Mouse (Mus musculus) heart, adult 2 months (tissue): ENCODE results near the gene Gfm1. TPM values are rescaled to one million over a fixed set of nuclear protein-coding genes. Genes with fewer than 3 reads are reported as not detected.

ENCODE experiments used
- DNase-seq, 2 experiments: peaks; one replicate each; pipeline ENCODE4 v3.0.0; 2021
- H3K27ac ChIP-seq: fragments of 200-600 bp; 2 replicates; pipeline ENCODE4 v1.8.1; 2022
- H3K27me3 ChIP-seq: fragments of 200-500 bp; 2 replicates; pipeline ENCODE4 v1.6.1; 2012; ENCODE audit warnings: mild to moderate bottlenecking, low read length, inconsistent platforms, mixed read lengths; ENCODE audit not compliant: control insufficient read depth, insufficient read depth
- H3K36me3 ChIP-seq: fragments of 200-500 bp; 2 replicates; pipeline ENCODE4 v1.6.1; 2012; ENCODE audit warnings: low read length, inconsistent platforms; ENCODE audit not compliant: control insufficient read depth, insufficient read depth
- H3K4me1 ChIP-seq: fragments of 200-500 bp; 2 replicates; pipeline ENCODE4 v1.6.1; 2011; ENCODE audit warnings: low read length; ENCODE audit not compliant: control insufficient read depth, insufficient read depth
- H3K4me3 ChIP-seq: fragments of 200-600 bp; 2 replicates; pipeline ENCODE4 v1.8.1; 2022
- H3K79me2 ChIP-seq: fragments of 200-500 bp; replicated peaks from 2 replicates; pipeline ENCODE4 v1.6.1; 2012; ENCODE audit warnings: mild to moderate bottlenecking, inconsistent platforms, low read length, moderate library complexity, mixed read lengths; ENCODE audit not compliant: control insufficient read depth, insufficient read depth
- H3K9ac ChIP-seq: fragments of 200-500 bp; 2 replicates; pipeline ENCODE4 v1.6.1; 2012; ENCODE audit warnings: low read depth, mild to moderate bottlenecking, control low read depth, inconsistent platforms, low read length, mixed read lengths
- CTCF ChIP-seq: fragments of 200-600 bp; IDR thresholded peaks from 2 replicates; pipeline ENCODE4 v1.8.1; 2022; ENCODE audit warnings: antibody characterized with exemption, mild to moderate bottlenecking, moderate library complexity
- EP300 ChIP-seq: fragments of 200-500 bp; IDR thresholded peaks from 2 replicates; pipeline ENCODE4 v1.6.1; 2011; ENCODE audit warnings: low read depth, low read length, control low read depth; ENCODE audit not compliant: insufficient read depth
- POLR2A ChIP-seq: fragments of 200-500 bp; IDR thresholded peaks from 2 replicates; pipeline ENCODE4 v1.6.1; 2011; ENCODE audit warnings: mild to moderate bottlenecking, low read depth, low read length, control low read depth; ENCODE audit not compliant: insufficient read depth
- WGBS: fragments of 180-500 bp; shearing (Covaris S2); methylation state at CpG from one replicate; pipeline ENCODE4 v1.1.7; 2018; 5-methylcytosine and 5-hydroxymethylcytosine counted together
- intact Hi-C: fragments of 180-260 bp; cut with DNase I; formaldehyde crosslinking; loops from one replicate; pipeline ENCODE4 v1.15.1; 2025
- long read RNA-seq: library from polyadenylated mRNA; stranded (forward); transcript quantifications from one replicate; pipeline ENCODE4 v2.0.0, GENCODE M21; 2021
- polyA plus RNA-seq: library from polyadenylated mRNA; depleted of rRNA; stranded (reverse); fragments of >200 nt; gene quantifications from 2 replicates; pipeline ENCODE4 v1.2.3, GENCODE M21; 2012; rRNA removed
- total RNA-seq, 2 experiments: library from RNA; stranded (reverse); gene quantifications; 2 replicates each; pipeline ENCODE4 v1.2.3; 2021

Gfm1 gene
- total RNA-seq = 100 to 1,000 TPM; 203 to 226 TPM
- polyA plus RNA-seq = 70.9 and 127 TPM in 2 replicates
- long read RNA-seq, full-length matches to known transcripts = 141 of 165 reads
- long read RNA-seq, partial matches to known transcripts = 7 of 165 reads
- long read RNA-seq, other reads (novel, unspliced or antisense) = 17 of 165 reads

- Histone ChIP-seq H3K79me2 (peaks cover 2% of the 10 kb centered on the region; the same call in 1 of the 2 replicates), H3K27me3 (no peaks in the 10 kb centered on the region), H3K27ac (peak within 1 kb of the TSS; percentile 77), H3K36me3 (no peaks in the 10 kb centered on the region), H3K9ac (peak within 1 kb of the TSS; percentile 90), H3K4me3 (peak within 1 kb of the TSS; percentile 78), H3K4me1 (peaks cover 2% of the 10 kb centered on the region; the same call in 1 of the 2 replicates)
- intact Hi-C loops = loop anchor here (2.0 to 10.0 kb wide), 3 partner anchors 58 to 445 kb away; partner anchors contain the start of genes Mlf1, Rsrc1 and Shox2
- peak; percentile 90 to 91 for DNase-seq
- WGBS = under 1% methylated on average over 24 of the region's 24 CpGs
- TF ChIP-seq POLR2A (peak; percentile 64), CTCF (peak; percentile 93), EP300 (peak; percentile 82)
These were observed at the start of gene Gfm1 for GRCm38 (mm10) chr3:67429999-67430380. Gene Gfm1, plus strand, starts transcription at chr3:67430096.

- Histone ChIP-seq H3K9ac (no peak overlapping the region), H3K27ac (no peak overlapping the region)
- 23% methylated on average over 8 of the region's 8 CpGs for WGBS
These were observed 428 bp upstream of the Gfm1 start for GRCm38 (mm10) chr3:67429338-67429998.

GRCm38 (mm10) chr3:67434011-67434410 lies 4.1 kb downstream of the Gfm1 start:
- Histone ChIP-seq H3K4me1 (peaks cover 2% of the 10 kb centered on the region; the same call in 1 of the 2 replicates), H3K36me3 (no peaks in the 10 kb centered on the region), H3K27ac (no peak overlapping the region), H3K9ac (no peak overlapping the region), H3K27me3 (no peaks in the 10 kb centered on the region), H3K79me2 (peaks cover 2% of the 10 kb centered on the region; the same call in 1 of the 2 replicates), H3K4me3 (no peak overlapping the region)
- 92% methylated on average over 6 of the region's 6 CpGs for WGBS
- TF ChIP-seq POLR2A = no peak
- no peak for TF ChIP-seq EP300
- no peak for TF ChIP-seq CTCF
- DNase-seq = no peak
- intact Hi-C loops = loop anchor here (5.0 to 10.0 kb wide), 2 partner anchors 62 to 449 kb away; partner anchors contain the start of genes Mlf1, Rsrc1 and Shox2

More at GRCm38 (mm10) chr3:67429338-67429998, 428 bp upstream of the Gfm1 start:
- H3K27me3 ChIP-seq = no peaks in the 10 kb centered on the region
- intact Hi-C loops = no loop called here
- H3K4me3 ChIP-seq = peak overlapping the region; percentile 78
- no peak for DNase-seq
- H3K79me2 ChIP-seq = peaks cover 2% of the 10 kb centered on the region; the same call in 1 of the 2 replicates
- H3K4me1 ChIP-seq = peaks cover 2% of the 10 kb centered on the region; the same call in 1 of the 2 replicates
- no peaks in the 10 kb centered on the region for H3K36me3 ChIP-seq
- TF ChIP-seq CTCF = peak; percentile 28
- no peak for TF ChIP-seq EP300
- TF ChIP-seq POLR2A = no peak

GRCm38 (mm10) chr3:67447143-67447542 lies 17.2 kb downstream of the Gfm1 start:
- Histone ChIP-seq H3K27ac (no peak overlapping the region), H3K4me3 (no peak overlapping the region), H3K36me3 (peaks cover 2% of the 10 kb centered on the region; the same call in 1 of the 2 replicates), H3K4me1 (no peaks in the 10 kb centered on the region), H3K27me3 (no peaks in the 10 kb centered on the region), H3K9ac (no peak overlapping the region), H3K79me2 (no peaks in the 10 kb centered on the region)
- intact Hi-C loops = no loop called here
- DNase-seq = no peak
- 93% methylated on average over 2 of the region's 2 CpGs for WGBS
- TF ChIP-seq CTCF (peak; percentile 48), POLR2A (no peak), EP300 (no peak)

- Histone ChIP-seq H3K27me3 (no peaks in the 10 kb centered on the region), H3K79me2 (no peaks in the 10 kb centered on the region), H3K4me1 (no peaks in the 10 kb centered on the region), H3K27ac (no peak overlapping the region; the same call in 1 of the 2 replicates), H3K9ac (no peak overlapping the region), H3K36me3 (peaks cover 2% of the 10 kb centered on the region; the same call in 1 of the 2 replicates), H3K4me3 (no peak overlapping the region)
- DNase-seq = peak in 1 of 2 experiments; percentile 11
- TF ChIP-seq CTCF (no peak), POLR2A (no peak)
- intact Hi-C loops = no loop called here
- 79% methylated on average over 21 of the region's 21 CpGs for WGBS
These were observed 19.8 kb downstream of the Gfm1 start for GRCm38 (mm10) chr3:67449660-67450059.
